Mouse (Mus musculus) lung, postnatal 0 days (tissue): ENCODE data around the gene Gemin5.

Source experiments
- CTCF ChIP-seq: IDR thresholded peaks from 2 replicates; pipeline ENCODE4 v1.5.1; 2016; ENCODE audit warnings: antibody characterized with exemption, mild to moderate bottlenecking
- EP300 ChIP-seq: IDR thresholded peaks from 2 replicates; pipeline ENCODE4 v1.6.1; 2016; ENCODE audit warnings: antibody characterized with exemption, mild to moderate bottlenecking, control low read depth

DNA sequence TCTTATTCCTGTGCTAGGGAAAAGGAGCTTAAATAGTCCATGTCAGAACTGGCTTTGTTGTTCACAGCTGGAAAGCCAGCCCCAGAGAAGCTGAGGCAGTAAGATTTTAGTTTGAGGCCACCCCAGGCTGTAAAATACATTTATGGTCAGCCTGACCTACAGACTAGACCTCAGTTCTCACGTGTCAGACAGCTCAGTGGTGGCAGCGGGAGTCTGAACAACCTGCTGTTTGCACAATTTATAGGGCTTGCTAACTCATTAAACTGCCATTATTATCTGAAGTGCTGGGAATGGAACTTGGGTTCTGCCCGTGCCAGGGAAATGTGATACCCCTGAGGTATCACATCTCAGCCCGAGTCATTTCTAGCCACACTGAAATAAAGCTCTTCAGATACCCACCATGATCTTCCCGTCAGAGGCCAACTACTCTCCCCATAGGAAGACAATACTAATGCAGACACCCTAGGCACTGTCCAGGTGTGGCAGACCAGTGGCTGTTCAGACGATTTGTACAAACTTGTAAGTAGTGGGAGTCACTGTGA is 39.0 kb downstream of the Gemin5 start:
- TF ChIP-seq CTCF: no peak
- no peak for TF ChIP-seq EP300
